Mouse (Mus musculus) kidney, adult 2 months (tissue): ENCODE results near the gene Fam184b. TPM values are rescaled to one million over a fixed set of nuclear protein-coding genes. Genes with fewer than 3 reads are reported as not detected.

Experiments used
- DNase-seq: peaks from one replicate; pipeline ENCODE4 v3.0.0; 2021
- H3K27ac ChIP-seq: fragments of 200-500 bp; 2 replicates; pipeline ENCODE4 v1.5.1; 2012; ENCODE audit warnings: low read depth, low read length, control low read depth, inconsistent platforms; ENCODE audit not compliant: insufficient read depth
- H3K27me3 ChIP-seq: fragments of 200-500 bp; replicated peaks from 2 replicates; pipeline ENCODE4 v1.6.1; 2012; ENCODE audit warnings: mild to moderate bottlenecking, moderate library complexity, low read length, inconsistent platforms; ENCODE audit not compliant: control insufficient read depth, insufficient read depth
- H3K36me3 ChIP-seq: fragments of 200-500 bp; 2 replicates; pipeline ENCODE4 v1.6.1; 2012; ENCODE audit warnings: mild to moderate bottlenecking, moderate library complexity, low read length, inconsistent platforms; ENCODE audit not compliant: control insufficient read depth, insufficient read depth
- H3K4me1 ChIP-seq: fragments of 200-500 bp; 2 replicates; pipeline ENCODE4 v1.6.1; 2011; ENCODE audit warnings: low read length; ENCODE audit not compliant: control insufficient read depth, insufficient read depth
- H3K4me3 ChIP-seq: fragments of 200-500 bp; 2 replicates; pipeline ENCODE4 v1.5.1; 2011; ENCODE audit warnings: mild to moderate bottlenecking, low read depth, low read length, control low read depth; ENCODE audit not compliant: insufficient read depth
- CTCF ChIP-seq: fragments of 200-500 bp; conservative IDR thresholded peaks from 2 replicates; pipeline ENCODE4 v1.5.1; 2011; ENCODE audit warnings: low read depth, mild to moderate bottlenecking, control low read depth, low read length, moderate library complexity, mixed read lengths; ENCODE audit not compliant: insufficient read depth, insufficient read length
- POLR2A ChIP-seq: fragments of 200-500 bp; IDR thresholded peaks from one replicate; pipeline ENCODE4 v1.6.1; 2011; ENCODE audit warnings: low read depth, low read length, control low read depth
- WGBS: fragments of 180-500 bp; shearing (Covaris S2); methylation state at CpG from one replicate; pipeline ENCODE4 v1.1.7; 2018; 5-methylcytosine and 5-hydroxymethylcytosine counted together
- polyA plus RNA-seq: library from polyadenylated mRNA; depleted of rRNA; stranded (reverse); fragments of >200 nt; gene quantifications from 2 replicates; pipeline ENCODE4 v1.2.3, GENCODE M21; 2012

Fam184b gene
- polyA plus RNA-seq, 1 experiment = 0.11 TPM

GRCm38 (mm10) chr5:45651026-45651703, 11.8 kb upstream of the Fam184b start:
- TF ChIP-seq CTCF (no peak), POLR2A (no peak)
- peak overlapping the region; percentile 83; the same call in 1 of the 2 replicates for H3K27ac ChIP-seq
- peaks cover 3% of the 10 kb centered on the region; the same call in 1 of the 2 replicates for H3K4me1 ChIP-seq
- H3K4me3 ChIP-seq = no peak overlapping the region
- WGBS = 37% methylated on average over 2 of the region's 2 CpGs
- peak; percentile 77 for DNase-seq
- H3K36me3 ChIP-seq = no peaks in the 10 kb centered on the region
- no peaks in the 10 kb centered on the region for H3K27me3 ChIP-seq

- DNase-seq = no peak
- peak overlapping the region; percentile 56 for H3K4me3 ChIP-seq
- TF ChIP-seq POLR2A (no peak), CTCF (no peak)
- 4% methylated on average over 8 of the region's 8 CpGs for WGBS
- H3K4me1 ChIP-seq = no peaks in the 10 kb centered on the region
- H3K27me3 ChIP-seq = no peaks in the 10 kb centered on the region
- no peaks in the 10 kb centered on the region for H3K36me3 ChIP-seq
- no peak overlapping the region for H3K27ac ChIP-seq
Observed at GRCm38 (mm10) chr5:45639715-45640092, 290 bp upstream of the Fam184b start.

GRCm38 (mm10) chr5:45638378-45638777, 1.0 kb downstream of the Fam184b start:
- H3K4me1 ChIP-seq = no peaks in the 10 kb centered on the region
- no peak for DNase-seq
- no peak for TF ChIP-seq POLR2A
- TF ChIP-seq CTCF = no peak
- 16% methylated on average over 3 of the region's 3 CpGs for WGBS
- no peak overlapping the region for H3K27ac ChIP-seq
- no peak overlapping the region for H3K4me3 ChIP-seq
- H3K36me3 ChIP-seq = no peaks in the 10 kb centered on the region
- H3K27me3 ChIP-seq = no peaks in the 10 kb centered on the region

- Histone ChIP-seq H3K4me1 (no peaks in the 10 kb centered on the region), H3K27me3 (no peaks in the 10 kb centered on the region), H3K4me3 (no peak overlapping the region), H3K36me3 (no peaks in the 10 kb centered on the region), H3K27ac (no peak overlapping the region)
- DNase-seq = no peak
- no peak for TF ChIP-seq POLR2A
- no peak for TF ChIP-seq CTCF
Observed at GRCm38 (mm10) chr5:45629470-45629869, 9.9 kb downstream of the Fam184b start.

- DNase-seq = no peak
- H3K36me3 ChIP-seq = no peaks in the 10 kb centered on the region
- no peak overlapping the region for H3K4me3 ChIP-seq
- H3K4me1 ChIP-seq = no peaks in the 10 kb centered on the region
- H3K27ac ChIP-seq = no peak overlapping the region
- 28% methylated on average over 1 of the region's 1 CpGs for whole genome bisulfite sequencing
- no peak for TF ChIP-seq CTCF
- no peak for TF ChIP-seq POLR2A
- H3K27me3 ChIP-seq = no peaks in the 10 kb centered on the region
Observed at GRCm38 (mm10) chr5:45627771-45628170, 11.6 kb downstream of the Fam184b start.

GRCm38 (mm10) chr5:45621511-45621910, 17.9 kb downstream of the Fam184b start:
- no peak overlapping the region for H3K27ac ChIP-seq
- no peak overlapping the region for H3K4me3 ChIP-seq
- whole genome bisulfite sequencing = 71% methylated on average over 3 of the region's 3 CpGs
- DNase-seq = no peak
- H3K4me1 ChIP-seq = no peaks in the 10 kb centered on the region
- TF ChIP-seq CTCF (no peak), POLR2A (no peak)
- H3K27me3 ChIP-seq = no peaks in the 10 kb centered on the region
- H3K36me3 ChIP-seq = no peaks in the 10 kb centered on the region

- TF ChIP-seq CTCF (no peak), POLR2A (no peak)
- H3K27me3 ChIP-seq = no peaks in the 10 kb centered on the region
- 59% methylated on average over 4 of the region's 4 CpGs for WGBS
Observed at GRCm38 (mm10) chr5:45599056-45599455, 40.4 kb downstream of the Fam184b start.

More at GRCm38 (mm10) chr5:45599056-45599455, 40.4 kb downstream of the Fam184b start:
- Histone ChIP-seq H3K27ac (no peak overlapping the region), H3K36me3 (no peaks in the 10 kb centered on the region), H3K4me1 (no peaks in the 10 kb centered on the region), H3K4me3 (no peak overlapping the region)
- DNase-seq = peak; percentile 51
